Mouse (Mus musculus): ENCODE results near the gene Tma16. TPM values are rescaled to one million over a fixed set of nuclear protein-coding genes. Genes with fewer than 3 reads are reported as not detected.
A peak's percentile ranks its signal among the peaks of the same experiment; 100 is the strongest.

The Tma16 gene
- total RNA-seq (2021): 1 to 10 TPM; 6.0 to 6.7 TPM
- polyA plus RNA-seq (2012; rRNA removed): 0.77 and 0.94 TPM in 2 replicates
- long read RNA-seq, full-length matches to known transcripts: 6 of 6 reads
- long read RNA-seq, partial matches to known transcripts: 0 of 6 reads
- long read RNA-seq, other reads (novel, unspliced or antisense): 0 of 6 reads

GRCm38 (mm10) chr8:66486084-66486763 is at the start of gene Tma16:
Gene Tma16, minus strand, starts transcription at chr8:66486530.
- DNase-seq: peak; percentile 86

DNA sequence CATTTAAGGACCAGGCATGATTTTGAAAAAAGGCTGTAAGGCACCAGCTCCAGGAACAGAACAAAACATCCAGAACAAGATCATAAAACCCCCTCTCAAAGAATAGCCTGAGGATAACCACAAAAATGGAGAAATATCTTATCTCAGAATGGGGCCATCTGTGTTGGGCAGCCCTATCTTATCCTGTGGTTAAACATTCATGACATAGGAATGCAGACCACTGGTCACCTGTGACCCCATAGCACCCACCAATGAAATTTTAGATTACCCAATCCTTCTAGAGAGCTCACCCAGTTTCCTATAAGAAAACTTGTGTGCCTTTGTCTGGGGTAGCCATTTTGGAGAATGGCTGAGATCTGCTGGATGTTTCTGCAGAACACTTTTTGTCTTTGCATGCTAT is 34.2 kb upstream of the Tma16 start:
- DNase-seq: no peak

DNA sequence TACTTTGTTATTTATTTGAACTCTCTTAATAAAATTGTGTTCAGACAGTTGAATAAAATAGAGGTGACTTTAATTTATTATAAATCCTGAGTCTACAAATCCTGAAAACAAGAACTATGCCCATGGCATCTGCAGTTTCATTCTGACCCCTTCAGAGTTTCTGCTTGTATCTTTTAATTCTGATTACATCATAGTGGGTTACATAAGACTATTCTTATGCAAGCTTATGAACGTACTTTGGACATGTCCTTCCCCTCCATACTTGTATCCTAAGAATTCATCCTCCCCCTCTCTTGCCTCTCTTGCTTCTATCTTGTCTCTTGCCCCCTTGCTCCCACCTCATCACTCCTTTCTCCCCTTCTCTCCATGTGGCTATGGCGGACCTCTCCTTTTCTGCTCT is 32.8 kb upstream of the Tma16 start:
- no peak for DNase-seq

GRCm38 (mm10) chr8:66511537-66511936 is 25.2 kb upstream of the Tma16 start, which contains the start of gene Tktl2:
Gene Tktl2, plus strand, starts transcription at chr8:66511756.
- no peak for DNase-seq

DNA sequence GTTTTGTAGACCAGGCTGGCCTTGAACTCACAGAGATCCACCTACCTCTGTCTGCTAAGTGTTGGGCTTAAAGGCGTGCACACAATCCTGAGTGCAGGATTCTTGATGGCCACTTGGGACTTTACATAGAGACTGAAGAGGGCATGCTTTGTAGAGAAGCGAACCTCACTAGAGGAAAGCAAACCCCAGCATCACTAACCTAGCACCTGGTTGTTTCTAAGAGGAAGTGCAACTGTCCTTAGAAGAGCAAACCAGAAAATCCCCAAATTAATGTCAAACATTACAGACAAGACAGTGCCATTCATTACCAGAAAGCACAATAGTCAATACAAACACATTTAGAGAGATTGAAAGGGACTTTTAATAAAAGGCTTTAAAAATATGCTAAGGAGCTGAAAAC is 17.1 kb upstream of the Tma16 start:
- no peak for DNase-seq

GRCm38 (mm10) chr8:66496998-66497577 is 10.8 kb upstream of the Tma16 start:
- DNase-seq: peak; percentile 12

DNA sequence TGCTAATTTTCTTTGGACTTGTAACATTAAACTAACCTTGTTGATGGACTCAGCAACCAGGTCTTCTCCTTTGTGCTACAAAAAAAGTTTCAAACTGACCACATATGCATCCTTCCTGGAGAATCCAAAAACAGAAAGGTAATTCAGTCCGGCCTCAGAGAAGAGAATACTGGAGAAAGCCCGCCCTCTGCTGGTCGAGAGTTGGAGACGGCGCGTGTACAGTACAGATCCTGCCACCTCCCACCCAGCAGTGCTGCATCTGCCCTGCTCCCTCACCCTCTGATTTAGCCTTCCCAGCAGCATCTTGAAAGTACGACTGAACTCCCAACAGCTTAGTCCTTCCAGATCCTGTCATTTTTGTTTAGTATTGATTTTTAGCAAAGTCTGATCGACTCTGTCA is 9.4 kb upstream of the Tma16 start:
- peak; percentile 69 for DNase-seq

DNA sequence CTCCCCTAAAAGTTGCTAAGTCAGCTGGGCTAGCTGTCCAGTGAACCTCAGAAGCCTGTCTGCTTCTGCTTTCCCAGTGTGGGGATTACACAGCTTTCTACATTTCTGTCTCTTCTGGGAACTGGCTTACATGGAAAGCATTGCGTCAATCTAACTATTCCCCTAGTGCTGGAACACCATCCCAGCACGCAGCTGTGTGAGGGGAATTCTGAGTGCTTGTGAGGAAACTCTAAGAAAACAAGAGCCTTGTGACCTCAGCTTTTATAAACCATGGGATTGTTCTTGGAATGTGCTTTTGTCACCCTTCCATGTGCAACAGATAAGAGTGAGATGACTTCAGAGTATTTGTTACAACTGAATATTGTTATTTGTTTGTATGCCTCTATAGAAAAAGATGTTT is 8.2 kb upstream of the Tma16 start:
- no peak for DNase-seq

- no peak for DNase-seq
These were observed 4.3 kb upstream of the Tma16 start for GRCm38 (mm10) chr8:66490624-66491023.

GRCm38 (mm10) chr8:66488556-66488955 is 2.2 kb upstream of the Tma16 start:
- DNase-seq: no peak

GRCm38 (mm10) chr8:66476880-66477279 is 9.4 kb downstream of the Tma16 start:
- no peak for DNase-seq

DNA sequence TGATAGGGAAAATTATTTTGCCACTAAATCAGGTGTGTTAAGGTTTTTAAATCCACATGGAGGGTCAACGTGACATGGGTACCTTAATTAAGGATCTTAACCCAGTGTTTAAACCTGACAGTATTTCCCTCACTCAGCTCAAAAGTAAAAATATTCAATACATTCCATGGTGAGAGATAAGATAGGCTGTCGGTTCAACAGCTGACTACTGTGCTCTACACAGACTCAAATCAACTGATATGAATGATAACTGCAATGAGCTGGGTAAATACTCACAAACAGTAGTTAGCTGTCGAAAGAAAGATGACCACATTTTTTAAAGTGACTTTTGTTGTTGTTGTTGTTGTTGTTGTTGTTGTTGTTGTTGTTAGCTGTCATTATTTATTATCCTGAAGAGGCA is 16.5 kb downstream of the Tma16 start:
- DNase-seq: no peak

- DNase-seq: no peak
These were observed 29.3 kb downstream of the Tma16 start for GRCm38 (mm10) chr8:66457057-66457456.

DNA sequence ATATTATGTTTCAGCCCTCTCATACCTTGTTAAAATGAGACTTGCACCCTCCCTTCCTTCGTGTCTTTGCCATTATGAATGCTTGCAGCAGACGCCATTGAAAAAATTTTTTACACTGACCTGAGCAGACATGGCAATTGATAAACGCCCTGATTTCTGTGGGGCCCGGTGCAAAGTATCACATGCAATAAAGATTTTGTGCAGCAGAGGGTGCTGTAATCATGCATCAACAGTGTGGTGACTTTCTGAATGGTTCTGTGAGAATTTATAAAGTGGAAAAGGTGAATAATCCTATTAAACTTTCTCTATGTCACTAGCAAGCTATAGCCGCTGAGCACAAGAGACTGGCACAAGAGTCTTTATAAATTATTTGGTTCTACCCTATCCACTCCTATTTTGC is 35.6 kb downstream of the Tma16 start:
- DNase-seq: peak; percentile 11

DNA sequence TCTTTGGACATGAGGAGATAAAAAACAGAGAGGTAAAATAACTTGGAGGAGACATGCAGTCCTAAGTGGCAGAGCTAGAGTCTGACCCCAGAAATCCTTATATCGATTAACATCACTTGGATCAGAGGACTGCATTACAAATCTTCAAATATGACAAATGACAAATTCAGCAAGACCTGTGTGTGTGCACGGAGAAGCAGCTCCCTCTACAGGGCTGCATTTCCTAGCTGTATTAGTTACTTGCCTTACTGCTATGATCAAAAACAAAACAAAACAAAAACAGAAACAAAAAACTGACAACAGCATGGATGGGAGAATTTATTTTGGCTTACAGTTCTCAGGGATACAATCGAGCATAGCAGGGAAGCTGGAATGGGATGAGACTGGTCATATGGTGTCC is 41.0 kb downstream of the Tma16 start:
- no peak for DNase-seq

- DNase-seq: no peak
These were observed 42.2 kb downstream of the Tma16 start for GRCm38 (mm10) chr8:66444141-66444540.

GRCm38 (mm10) chr8:66442778-66443177 is 43.6 kb downstream of the Tma16 start:
- DNase-seq: no peak

DNA sequence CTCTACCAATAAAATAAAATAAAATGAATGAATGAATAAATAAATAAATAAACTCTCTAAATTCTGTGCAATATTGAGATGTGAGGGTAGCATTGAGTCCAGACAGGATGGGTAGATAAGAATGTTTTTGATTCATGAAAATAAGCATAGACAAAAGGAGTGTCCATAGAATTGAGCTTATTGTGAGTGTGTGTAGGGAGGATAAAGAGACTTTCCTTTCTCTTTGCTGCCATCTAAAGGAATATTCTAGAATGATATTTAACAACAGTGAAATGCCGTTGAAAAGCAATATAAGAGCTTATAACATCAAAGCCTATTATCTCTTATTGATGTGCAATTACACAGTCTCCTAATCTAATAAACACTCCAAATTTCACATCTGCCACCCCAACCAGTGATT is 45.2 kb downstream of the Tma16 start:
- DNase-seq: no peak

GRCm38 (mm10) chr8:66438468-66438867 is 47.9 kb downstream of the Tma16 start:
- DNase-seq: peak; percentile 16

DNA sequence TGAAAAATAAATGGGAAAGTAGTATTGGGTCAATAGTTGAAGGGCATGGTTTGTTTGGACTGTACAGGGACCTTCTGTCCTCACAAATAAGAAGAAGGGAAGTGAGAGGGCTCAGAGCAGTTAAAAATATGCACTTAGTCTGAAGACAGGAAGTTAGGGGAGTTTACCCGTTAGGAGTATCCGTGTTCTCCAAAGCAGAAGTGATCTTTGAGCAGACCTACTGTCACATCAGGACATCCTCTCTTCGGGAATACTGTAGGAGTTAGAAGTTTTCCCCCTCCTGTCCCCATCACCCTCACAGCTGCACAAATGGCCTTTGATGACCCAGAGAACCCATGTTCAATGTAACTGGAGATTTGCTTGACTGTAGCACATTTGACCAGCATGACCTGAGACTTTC is 48.4 kb downstream of the Tma16 start:
- no peak for DNase-seq

DNA sequence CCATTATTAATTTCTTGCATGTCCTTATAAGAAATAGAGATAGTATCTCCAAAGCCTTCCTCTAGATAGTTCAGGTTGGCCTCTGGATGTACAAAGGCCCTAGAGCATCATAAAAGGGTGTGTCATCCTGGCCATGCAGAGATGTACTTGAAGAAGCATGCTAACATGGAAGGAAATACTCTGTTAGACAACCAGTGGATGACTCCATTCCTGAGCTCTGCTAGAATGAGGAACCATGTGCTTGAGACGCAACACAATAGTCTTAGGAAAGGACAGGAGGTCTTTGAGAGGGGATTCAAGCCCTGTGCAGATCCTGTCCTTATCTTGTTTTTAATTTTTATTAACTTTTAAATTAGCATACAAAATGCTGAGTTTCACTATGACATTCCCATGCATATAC is 49.5 kb downstream of the Tma16 start:
- no peak for DNase-seq

GRCm38 (mm10) chr8:66433577-66433976 is 52.8 kb downstream of the Tma16 start:
- DNase-seq: no peak

- DNase-seq: no peak
These were observed 55.7 kb downstream of the Tma16 start for GRCm38 (mm10) chr8:66430639-66431038.

Data from adrenal gland, adult 2 months (tissue).